Mouse (Mus musculus): Measurements from ENCODE around the gene Prkd2.

- TF ChIP-seq POLR2A (IDR thresholded peaks at IDR 0.05; ENCODE audit: borderline replicate concordance, insufficient read depth, low read length) (no peak), CTCF (IDR thresholded peaks at IDR 0.05; ENCODE audit: borderline replicate concordance, insufficient read depth, low read depth, low read length) (no peak)
These were observed 35.0 kb downstream of the Prkd2 start for GRCm38 (mm10) chr7:16877717-16878116.

Data from cerebellum, adult 2 months (tissue).